ENCODE assay signal across 9 mouse cellular contexts in the genomic region with DNA sequence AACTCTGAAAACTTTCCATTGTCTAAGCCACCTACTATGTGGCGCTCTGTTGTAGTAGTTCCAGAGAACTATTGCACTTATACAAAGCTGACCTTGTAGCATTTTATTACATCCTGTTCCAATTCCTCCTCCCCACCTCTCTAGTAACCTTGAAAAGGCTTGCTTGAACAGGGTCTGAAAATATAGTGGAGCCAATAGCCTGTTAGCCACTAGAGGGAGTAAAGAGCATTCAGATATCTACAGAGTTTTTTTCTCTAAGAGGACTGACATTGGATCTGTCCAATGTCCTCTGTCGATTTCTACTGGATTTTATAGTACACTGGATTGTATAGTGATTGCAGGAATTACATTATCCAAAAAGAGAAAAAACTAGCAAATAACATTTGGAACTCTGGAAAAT. TPM values are rescaled to one million over a fixed set of nuclear protein-coding genes. Genes with fewer than 3 reads are reported as not detected.
A peak's percentile ranks its signal among the peaks of the same experiment; 100 is the strongest.
DNase-seq lines count a peak whose midpoint lies in the region; TF ChIP-seq lines count a peak whose summit lies in the region.
"Had no signal": no experiment of that assay in that cellular context is flagged by ENCODE, and none has a peak within 500 bp of the region (broad histone marks: within the 10 kb centered on the region; RNA-seq: fewer than 3 reads in every experiment).

No protein-coding gene starts in this region.

- no peaks in the 10 kb centered on the region for H3K27me3 ChIP-seq in kidney, adult 2 months (replicated peaks; ENCODE audit: control insufficient read depth, insufficient read depth, low read length)
- no peaks in the 10 kb centered on the region for H3K27me3 ChIP-seq in midbrain, embryonic 10.5 days (ENCODE audit: low read depth, poor library complexity, severe bottlenecking)

- WGBS in kidney, adult 2 months, result 20% methylated on average over 2 of the region's 2 CpGs
- 35% methylated on average over 2 of the region's 2 CpGs for WGBS in midbrain, embryonic 10.5 days

- H3K36me3 ChIP-seq in kidney, adult 2 months (ENCODE audit: control insufficient read depth, insufficient read depth, low read length), result no peaks in the 10 kb centered on the region
- no peaks in the 10 kb centered on the region for H3K36me3 ChIP-seq in midbrain, embryonic 10.5 days

- H3K9me3 ChIP-seq in midbrain, embryonic 10.5 days (replicated peaks), result no peaks in the 10 kb centered on the region

- peak; percentile 33 for DNase-seq in kidney, adult 2 months
- no peak for DNase-seq in kidney, adult 18-20 months
- peak; percentile 59 for DNase-seq in A20 (ENCODE audit: low read depth, low spot score)
- peak; percentile 58 for DNase-seq in NIH3T3 (ENCODE audit: low read depth)
- DNase-seq in induced T-regulatory cell, adult 2 months (ENCODE audit: low read depth), result peak; percentile 67
- no peak for DNase-seq in adrenal gland, postnatal 25 days
- no peak for DNase-seq in adrenal gland, adult 18-20 months (ENCODE audit: low spot score in 2 of 2)
- DNase-seq in midbrain, embryonic 10.5 days (ENCODE audit: low spot score), result no peak
- DNase-seq: right cerebral cortex, postnatal 14 days had no signal

- H3K4me1 ChIP-seq in kidney, adult 2 months (ENCODE audit: control insufficient read depth, insufficient read depth, low read length), result no peaks in the 10 kb centered on the region
- H3K4me1 ChIP-seq in midbrain, embryonic 10.5 days, result no peaks in the 10 kb centered on the region

- no peak for TF ChIP-seq POLR2A in kidney, adult 2 months (IDR thresholded peaks at IDR 0.05; ENCODE audit: low read depth, low read length)

- no peak for TF ChIP-seq CTCF in kidney, adult 2 months (conservative IDR thresholded peaks at IDR 0.05; ENCODE audit: insufficient read depth, insufficient read length, low read depth, low read length)

- H3K4me3 ChIP-seq in kidney, adult 2 months (ENCODE audit: insufficient read depth, low read depth, low read length), result no peak overlapping the region
- no peak overlapping the region for H3K4me3 ChIP-seq in midbrain, embryonic 10.5 days

- H3K27ac ChIP-seq in kidney, adult 2 months (ENCODE audit: insufficient read depth, low read depth, low read length), result no peak overlapping the region
- H3K27ac ChIP-seq in midbrain, embryonic 10.5 days (replicated peaks), result no peak overlapping the region

RNA-seq across cellular contexts. Expression of a gene that starts 6.9 kb away (rescaled TPM):
- polyA plus RNA-seq in kidney, adult 2 months (2012; rRNA removed), result 0.84 and 1.3 TPM in 2 replicates
- total RNA-seq in adrenal gland, postnatal 25 days (2021), result 1.5 TPM in 1 of 2 replicates, not detected in the other
- total RNA-seq in adrenal gland, adult 18-20 months (2021), result 1 to 10 TPM in 1 of 2 experiments, under 1 TPM in 1; 0.27 to 1.3 TPM
- 0.82 and 1.7 TPM in 2 replicates for polyA plus RNA-seq in midbrain, embryonic 10.5 days (2016; fragmentation: Nextera tagmentation; extraction: Ambion mirVana)

RNA-seq across cellular contexts. Expression of a gene that starts 7.2 kb away (rescaled TPM):
- 0.17 and 0.18 TPM in 2 replicates for polyA plus RNA-seq in kidney, adult 2 months (2012; rRNA removed)
- total RNA-seq in adrenal gland, postnatal 25 days (2021), result 0.29 and 0.61 TPM in 2 replicates
- total RNA-seq in adrenal gland, adult 18-20 months (2021), result under 1 TPM; 0.23 to 0.38 TPM
- 0.43 and 0.58 TPM in 2 replicates for polyA plus RNA-seq in midbrain, embryonic 10.5 days (2016; fragmentation: Nextera tagmentation; extraction: Ambion mirVana)

Comparison
In these comparisons a context has a peak if more than half of its experiments do, and no peak if none do; other contexts are left out.
1. DNase-seq: peak in kidney, adult 2 months (single experiment), A20 (single experiment), NIH3T3 (single experiment) and induced T-regulatory cell, adult 2 months (single experiment); none in kidney, adult 18-20 months (single experiment), adrenal gland, postnatal 25 days (single experiment), adrenal gland, adult 18-20 months (0 of 2) and midbrain, embryonic 10.5 days (single experiment).